Mouse (Mus musculus): Measurements from ENCODE around the gene Map3k14. TPM values are rescaled to one million over a fixed set of nuclear protein-coding genes. Genes with fewer than 3 reads are reported as not detected.
A peak's percentile ranks its signal among the peaks of the same experiment; 100 is the strongest.

Gene Map3k14
- total and polyA plus RNA-seq, 2 experiments from 2014 or later, result 1.5 to 6.7 TPM

- ATAC-seq (peak; percentile 77), DNase-seq (ENCODE audit: low spot score) (peak; percentile 85)
- TF ChIP-seq CTCF (IDR thresholded peaks at IDR 0.05; ENCODE audit: low read depth), result no peak
- Histone ChIP-seq H3K36me3 (ENCODE audit: insufficient read depth, low read length) (no peaks in the 10 kb centered on the region; the same call in 1 of the 2 replicates), H3K9me3 (ENCODE audit: low read length) (no peaks in the 10 kb centered on the region), H3K4me3 (ENCODE audit: low read length) (peak overlapping the region; percentile 43), H3K27ac (peak overlapping the region; percentile 68), H3K4me2 (ENCODE audit: low read depth, low read length) (peak overlapping the region; percentile 91), H3K9ac (replicated peaks; ENCODE audit: low read length) (peak overlapping the region; percentile 67), H3K27me3 (ENCODE audit: insufficient read depth, low read length) (0 out of 2 replicates have a peak, but pooled peaks cover 4% of the 10 kb centered on the region), H3K4me1 (ENCODE audit: insufficient read depth, low read length) (peaks cover 24% of the 10 kb centered on the region)
- WGBS, result 2% methylated on average over 59 of the region's 59 CpGs
Observed at GRCm38 (mm10) chr11:103198911-103199803, 68.1 kb downstream of the Map3k14 start.

DNA sequence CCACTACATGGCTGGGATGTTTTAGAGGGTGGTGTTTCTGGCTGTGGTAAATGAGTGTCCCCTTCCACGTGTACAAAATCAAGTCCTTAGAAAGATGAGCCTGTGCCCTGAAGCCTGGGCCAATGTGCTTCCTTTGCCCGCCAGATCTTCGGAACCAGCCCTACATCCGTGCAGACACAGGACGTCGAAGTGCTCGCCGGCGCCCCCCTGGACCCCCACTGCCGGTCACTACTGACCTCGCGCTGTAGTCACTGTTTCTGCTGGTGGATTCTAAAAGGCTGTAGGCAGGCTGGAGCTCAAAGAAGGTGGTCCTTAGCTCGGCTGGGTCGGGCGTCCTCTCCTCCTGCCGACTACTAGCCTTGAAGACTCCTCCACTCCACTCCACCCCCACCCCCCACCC is 68.9 kb downstream of the Map3k14 start:
- Histone ChIP-seq H3K9ac (replicated peaks; ENCODE audit: low read length) (no peak overlapping the region), H3K4me2 (ENCODE audit: low read depth, low read length) (peak overlapping the region; percentile 91), H3K27me3 (ENCODE audit: insufficient read depth, low read length) (0 out of 2 replicates have a peak, but pooled peaks cover 4% of the 10 kb centered on the region), H3K4me1 (ENCODE audit: insufficient read depth, low read length) (peaks cover 24% of the 10 kb centered on the region), H3K27ac (no peak overlapping the region), H3K36me3 (ENCODE audit: insufficient read depth, low read length) (no peaks in the 10 kb centered on the region; the same call in 1 of the 2 replicates), H3K4me3 (ENCODE audit: low read length) (no peak overlapping the region), H3K9me3 (ENCODE audit: low read length) (no peaks in the 10 kb centered on the region)
- no peak for TF ChIP-seq CTCF (IDR thresholded peaks at IDR 0.05; ENCODE audit: low read depth)
- DNase-seq (ENCODE audit: low spot score) (no peak), ATAC-seq (no peak)
- 14% methylated on average over 16 of the region's 16 CpGs for WGBS

DNA sequence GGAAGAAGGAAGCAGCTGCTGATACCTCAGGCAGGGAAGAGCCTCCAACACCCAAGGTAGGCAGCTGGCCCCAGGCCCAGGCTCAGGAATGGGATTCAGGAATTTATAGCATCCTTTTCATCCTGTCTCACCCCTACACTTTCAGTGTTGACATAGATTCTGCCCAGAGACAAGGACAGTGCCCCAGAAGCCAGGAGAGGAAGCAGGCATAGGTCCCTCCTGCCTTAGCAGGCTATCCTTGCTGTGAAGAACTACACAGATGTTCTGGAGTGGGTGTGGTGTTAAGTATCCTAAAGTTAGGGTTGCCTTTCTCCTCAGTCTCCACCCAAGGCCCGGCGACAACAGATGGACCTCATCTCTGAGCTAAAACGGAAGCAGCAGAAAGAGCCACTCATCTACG is 69.9 kb downstream of the Map3k14 start:
- whole genome bisulfite sequencing, result 87% methylated on average over 4 of the region's 4 CpGs
- Histone ChIP-seq H3K4me3 (ENCODE audit: low read length) (no peak overlapping the region), H3K4me1 (ENCODE audit: insufficient read depth, low read length) (peaks cover 29% of the 10 kb centered on the region), H3K9ac (replicated peaks; ENCODE audit: low read length) (no peak overlapping the region), H3K4me2 (ENCODE audit: low read depth, low read length) (no peak overlapping the region), H3K27ac (no peak overlapping the region), H3K36me3 (ENCODE audit: insufficient read depth, low read length) (no peaks in the 10 kb centered on the region; the same call in 1 of the 2 replicates), H3K9me3 (ENCODE audit: low read length) (no peaks in the 10 kb centered on the region), H3K27me3 (ENCODE audit: insufficient read depth, low read length) (0 out of 2 replicates have a peak, but pooled peaks cover 4% of the 10 kb centered on the region)
- no peak for DNase-seq (ENCODE audit: low spot score)
- no peak for TF ChIP-seq CTCF (IDR thresholded peaks at IDR 0.05; ENCODE audit: low read depth)
- ATAC-seq, result no peak

DNA sequence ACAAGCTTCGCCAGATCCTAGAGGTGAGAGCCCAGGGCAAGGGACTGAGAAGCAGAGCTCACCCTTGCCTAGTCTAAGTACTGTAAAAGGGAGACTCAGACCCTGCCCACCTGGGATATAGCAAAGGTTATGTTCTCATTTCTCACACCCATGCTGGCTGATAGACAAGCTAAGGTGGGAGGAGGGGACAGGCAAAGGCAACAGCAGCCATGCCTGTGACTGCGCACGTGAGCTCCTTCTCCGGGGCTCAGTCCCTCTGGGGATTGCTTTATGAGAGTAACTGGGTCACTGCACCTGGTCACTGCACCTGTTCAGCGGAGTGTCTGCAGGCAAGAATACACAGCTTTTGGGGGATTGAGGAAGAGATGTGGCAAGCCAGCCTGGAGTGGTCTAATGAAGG is 71.6 kb downstream of the Map3k14 start:
- no peak overlapping the region for H3K9ac ChIP-seq (replicated peaks; ENCODE audit: low read length)
- H3K36me3 ChIP-seq (ENCODE audit: insufficient read depth, low read length), result peaks cover 5% of the 10 kb centered on the region; the same call in 1 of the 2 replicates
- no peaks in the 10 kb centered on the region for H3K9me3 ChIP-seq (ENCODE audit: low read length)
- WGBS, result 72% methylated on average over 5 of the region's 5 CpGs
- TF ChIP-seq CTCF (IDR thresholded peaks at IDR 0.05; ENCODE audit: low read depth), result no peak
- H3K27ac ChIP-seq, result no peak overlapping the region
- H3K4me2 ChIP-seq (ENCODE audit: low read depth, low read length), result no peak overlapping the region
- ATAC-seq (no peak), DNase-seq (ENCODE audit: low spot score) (no peak)
- H3K4me1 ChIP-seq (ENCODE audit: insufficient read depth, low read length), result peaks cover 26% of the 10 kb centered on the region
- no peak overlapping the region for H3K4me3 ChIP-seq (ENCODE audit: low read length)
- peaks cover 9% of the 10 kb centered on the region; the same call in 1 of the 2 replicates for H3K27me3 ChIP-seq (ENCODE audit: insufficient read depth, low read length)

DNA sequence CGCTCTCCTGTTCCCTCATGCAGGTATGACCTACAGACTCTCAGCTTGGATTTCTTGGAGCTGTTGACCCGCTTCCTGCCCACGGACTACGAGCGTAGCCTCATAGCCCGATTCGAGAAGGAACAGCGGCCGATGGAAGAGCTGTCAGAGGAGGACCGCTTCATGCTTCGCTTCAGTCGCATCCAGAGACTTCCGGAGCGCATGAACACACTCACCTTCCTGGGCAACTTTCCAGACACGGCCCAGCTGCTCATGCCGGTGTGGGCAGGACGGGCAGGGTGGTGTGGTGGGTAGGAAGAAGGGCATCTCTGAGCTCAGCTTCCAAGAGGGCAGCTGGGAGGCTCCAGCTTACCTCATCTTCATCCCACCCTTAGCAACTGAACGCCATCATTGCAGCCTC is 72.0 kb downstream of the Map3k14 start:
- no peak overlapping the region for H3K27ac ChIP-seq
- peaks cover 9% of the 10 kb centered on the region; the same call in 1 of the 2 replicates for H3K36me3 ChIP-seq (ENCODE audit: insufficient read depth, low read length)
- H3K27me3 ChIP-seq (ENCODE audit: insufficient read depth, low read length), result peaks cover 9% of the 10 kb centered on the region; the same call in 1 of the 2 replicates
- 85% methylated on average over 18 of the region's 18 CpGs for WGBS
- H3K9ac ChIP-seq (replicated peaks; ENCODE audit: low read length), result no peak overlapping the region
- no peaks in the 10 kb centered on the region for H3K9me3 ChIP-seq (ENCODE audit: low read length)
- ATAC-seq, result no peak
- DNase-seq (ENCODE audit: low spot score), result no peak
- peaks cover 26% of the 10 kb centered on the region for H3K4me1 ChIP-seq (ENCODE audit: insufficient read depth, low read length)
- no peak overlapping the region for H3K4me3 ChIP-seq (ENCODE audit: low read length)
- H3K4me2 ChIP-seq (ENCODE audit: low read depth, low read length), result no peak overlapping the region
- no peak for TF ChIP-seq CTCF (IDR thresholded peaks at IDR 0.05; ENCODE audit: low read depth)

GRCm38 (mm10) chr11:103193825-103194168 is 73.5 kb downstream of the Map3k14 start:
- Histone ChIP-seq H3K27me3 (ENCODE audit: insufficient read depth, low read length) (peaks cover 9% of the 10 kb centered on the region; the same call in 1 of the 2 replicates), H3K4me2 (ENCODE audit: low read depth, low read length) (no peak overlapping the region), H3K9ac (replicated peaks; ENCODE audit: low read length) (no peak overlapping the region), H3K27ac (no peak overlapping the region), H3K9me3 (ENCODE audit: low read length) (no peaks in the 10 kb centered on the region), H3K36me3 (ENCODE audit: insufficient read depth, low read length) (peaks cover 11% of the 10 kb centered on the region; the same call in 1 of the 2 replicates), H3K4me3 (ENCODE audit: low read length) (no peak overlapping the region), H3K4me1 (ENCODE audit: insufficient read depth, low read length) (peaks cover 14% of the 10 kb centered on the region; the same call in 1 of the 2 replicates)
- TF ChIP-seq CTCF (IDR thresholded peaks at IDR 0.05; ENCODE audit: low read depth), result no peak
- DNase-seq (ENCODE audit: low spot score), result no peak
- ATAC-seq, result no peak
- 40% methylated on average over 9 of the region's 9 CpGs for WGBS
